Mouse (Mus musculus): ENCODE results near the gene Dnmt1.
A peak's percentile ranks its signal among the peaks of the same experiment; 100 is the strongest.

DNA sequence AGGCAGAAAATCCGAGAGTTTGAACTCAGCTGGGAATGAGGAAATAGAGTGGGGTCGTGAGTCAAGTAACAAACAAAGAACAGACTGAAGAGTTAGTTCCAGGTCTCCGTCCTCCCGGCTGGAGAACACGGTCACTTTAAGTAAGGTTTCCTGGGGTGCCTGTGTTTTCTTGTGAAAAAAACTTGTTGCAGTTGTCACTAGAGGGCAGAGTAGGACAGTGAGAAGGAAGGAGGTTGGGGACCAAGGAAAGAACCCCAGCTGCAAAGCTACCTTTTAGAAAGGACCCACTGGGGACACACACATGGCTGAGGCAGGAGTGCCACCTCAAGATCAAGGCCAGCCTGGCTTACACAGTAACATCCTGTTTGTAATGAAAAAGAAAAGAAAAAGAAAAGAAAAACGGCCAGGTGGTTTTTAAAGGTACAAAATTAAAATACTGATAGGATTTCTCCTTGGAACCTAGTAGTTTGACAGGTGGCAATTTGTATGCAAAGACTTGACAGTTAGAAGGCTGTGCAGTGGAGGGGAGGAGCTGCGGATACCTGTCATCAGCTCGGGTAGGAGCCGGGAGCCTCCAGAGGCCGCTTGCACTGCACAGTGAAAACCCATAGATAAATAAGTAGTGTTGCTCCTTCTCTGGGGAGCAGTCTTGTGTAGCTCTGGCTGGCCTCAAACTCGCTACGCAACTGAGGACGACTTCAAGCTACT lies 58.1 kb downstream of the Dnmt1 start:
- TF ChIP-seq CTCF (IDR thresholded peaks at IDR 0.05; ENCODE audit: low read depth, low read length) (peak; percentile 13; the same call in 1 of the 2 replicates), POLR2AphosphoS5 (IDR thresholded peaks at IDR 0.05; ENCODE audit: insufficient replicate concordance, low read depth, low read length) (no peak), TAL1 (conservative IDR thresholded peaks at IDR 0.05; ENCODE audit: low read depth, low read length) (no peak)

Measured in G1E (cell line).